Mouse (Mus musculus) lung, adult 2 months (tissue): Measurements from ENCODE around the gene Vps54.

Experiments used
- CTCF ChIP-seq: fragments of 200-500 bp; IDR thresholded peaks from 2 replicates; pipeline ENCODE4 v1.5.1; 2011; ENCODE audit warnings: mild to moderate bottlenecking, low read length, control low read depth; ENCODE audit not compliant: insufficient read depth
- POLR2A ChIP-seq: fragments of 200-500 bp; IDR thresholded peaks from 2 replicates; pipeline ENCODE4 v1.6.1; 2011; ENCODE audit warnings: low read depth, mild to moderate bottlenecking, control low read depth, low read length, borderline replicate concordance; ENCODE audit errors: extremely low read depth

DNA sequence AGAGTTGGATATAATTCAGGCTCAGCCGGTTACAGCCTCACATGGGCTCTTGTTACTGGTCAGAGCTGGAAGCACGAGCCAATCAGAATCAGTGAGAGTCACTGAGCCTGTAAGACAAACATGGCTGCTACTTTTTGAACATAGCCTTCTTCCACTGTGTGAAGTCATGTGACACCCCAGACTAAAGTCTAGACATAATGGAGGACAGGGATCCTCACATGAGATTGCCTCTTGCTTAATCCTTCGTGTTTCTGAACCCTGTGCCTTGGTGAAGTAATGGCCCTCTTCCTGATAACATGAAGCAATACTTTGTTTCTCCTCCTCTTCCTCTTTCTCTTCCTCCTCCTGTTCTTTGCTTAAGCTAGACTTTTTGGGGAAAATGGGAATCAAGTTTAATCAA is 15.5 kb upstream of the Vps54 start:
- no peak for TF ChIP-seq CTCF
- no peak for TF ChIP-seq POLR2A
